Mouse (Mus musculus) kidney, postnatal 36 days (tissue): Measurements from ENCODE around the gene Trappc3.

Experiments used
- DNase-seq, 2 experiments: peaks; one replicate each; pipeline ENCODE4 v3.0.0; 2021 to 2022; ENCODE audit warnings: mixed read lengths in 2 of 2

The Trappc3 gene

GRCm38 (mm10) chr4:126314393-126314792, 52.3 kb downstream of the Trappc3 start:
- peak; percentile 76 to 86 for DNase-seq

DNA sequence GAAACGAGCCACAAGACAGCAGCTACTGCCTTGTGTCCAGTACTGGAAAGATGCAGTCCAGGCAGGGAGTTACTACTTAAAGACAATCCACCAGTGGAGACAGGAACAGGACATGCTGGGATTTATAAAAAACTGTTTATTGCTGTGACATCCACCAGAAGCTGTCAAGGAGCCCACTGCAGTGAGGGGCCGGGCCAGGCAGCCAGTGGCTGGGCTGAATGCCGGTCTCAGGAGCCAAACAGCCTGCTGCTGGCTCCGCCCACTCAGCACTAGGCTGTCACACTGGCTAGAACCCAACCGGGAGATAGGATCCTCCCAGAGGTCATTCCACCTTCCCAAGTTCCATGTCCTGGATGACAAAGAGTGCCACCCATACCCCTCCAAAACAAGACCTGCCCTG, 53.8 kb downstream of the Trappc3 start:
- DNase-seq, result peak; percentile 64 to 75

DNA sequence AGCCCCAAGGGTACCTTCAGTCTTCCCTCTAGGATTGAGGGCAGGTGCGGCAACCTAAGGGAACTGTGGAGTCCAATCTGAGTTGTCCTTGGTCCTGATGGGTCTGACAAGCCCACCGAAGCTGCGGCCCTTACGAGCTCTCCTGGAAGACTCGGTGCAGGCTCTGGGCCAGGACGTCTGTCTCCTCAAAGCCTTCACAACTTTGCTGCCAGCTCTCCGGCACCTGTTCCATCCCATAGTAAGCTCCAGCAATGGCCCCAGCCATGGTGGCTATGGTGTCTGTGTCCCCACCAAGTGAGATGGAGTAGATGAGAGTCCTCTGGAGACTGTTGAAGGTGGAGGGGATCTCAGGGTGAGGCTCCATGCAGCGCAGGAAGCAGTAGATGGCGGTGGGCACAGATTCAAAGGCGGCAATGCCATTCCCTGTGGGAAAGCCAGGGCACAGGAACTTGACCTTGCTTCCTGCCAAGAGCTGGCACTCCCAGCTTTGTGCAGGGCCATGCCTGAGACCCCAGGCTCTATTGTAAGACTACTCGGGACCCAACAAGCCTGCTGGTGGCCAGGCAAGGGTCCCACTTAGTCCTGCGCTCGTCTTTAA, 54.4 kb downstream of the Trappc3 start:
- DNase-seq, result no peak

GRCm38 (mm10) chr4:126319806-126320205, 57.7 kb downstream of the Trappc3 start:
- DNase-seq, result no peak

GRCm38 (mm10) chr4:126321111-126321853, 59.2 kb downstream of the Trappc3 start, which contains the start of gene Adprhl2:
Adprhl2 (minus strand) TSS chr4:126321703.
- DNase-seq, result peak; percentile 97 to 100

- DNase-seq, result no peak
Measured at GRCm38 (mm10) chr4:126321854-126322511, 59.9 kb downstream of the Trappc3 start.

DNA sequence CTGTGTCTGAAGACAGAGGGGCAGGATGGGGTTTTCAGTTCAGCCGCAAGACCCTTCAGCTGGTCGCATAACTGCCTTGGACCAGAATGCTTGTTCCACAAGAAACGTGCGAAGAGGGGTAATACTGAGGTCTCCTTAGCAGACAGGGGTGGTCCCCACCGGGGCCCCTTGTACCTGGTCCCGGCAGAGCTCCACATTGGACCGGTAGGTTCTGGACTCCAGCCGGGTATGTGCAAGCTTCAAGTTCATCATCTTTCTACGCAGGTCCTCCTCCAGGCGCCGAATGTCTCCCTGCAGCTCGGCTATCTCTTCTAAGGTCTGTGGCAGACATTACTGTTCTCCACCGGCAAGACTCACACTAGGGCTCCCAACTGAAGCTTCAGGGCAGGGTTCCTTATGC, 60.5 kb downstream of the Trappc3 start:
- no peak for DNase-seq

DNA sequence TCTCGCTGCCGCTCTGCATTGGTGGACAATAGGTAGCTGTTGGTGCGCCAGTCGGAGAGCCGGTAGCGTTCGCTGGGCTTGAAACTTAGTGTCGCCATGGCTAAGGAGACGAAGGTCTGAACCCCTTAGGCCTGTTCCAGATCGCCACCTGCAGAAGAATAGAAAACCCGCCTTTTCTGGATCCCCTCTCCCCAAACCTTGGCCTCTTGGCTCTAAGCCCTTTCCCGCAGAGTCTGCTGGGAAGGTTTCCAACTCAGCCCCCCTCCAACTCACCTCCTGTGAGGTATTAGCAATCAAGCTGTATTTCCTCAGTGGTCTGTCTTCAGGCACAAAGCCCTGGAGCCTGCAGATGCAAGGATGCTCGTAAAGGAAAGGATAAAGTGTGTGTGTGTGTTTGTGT, 62.7 kb downstream of the Trappc3 start:
- no peak for DNase-seq

DNA sequence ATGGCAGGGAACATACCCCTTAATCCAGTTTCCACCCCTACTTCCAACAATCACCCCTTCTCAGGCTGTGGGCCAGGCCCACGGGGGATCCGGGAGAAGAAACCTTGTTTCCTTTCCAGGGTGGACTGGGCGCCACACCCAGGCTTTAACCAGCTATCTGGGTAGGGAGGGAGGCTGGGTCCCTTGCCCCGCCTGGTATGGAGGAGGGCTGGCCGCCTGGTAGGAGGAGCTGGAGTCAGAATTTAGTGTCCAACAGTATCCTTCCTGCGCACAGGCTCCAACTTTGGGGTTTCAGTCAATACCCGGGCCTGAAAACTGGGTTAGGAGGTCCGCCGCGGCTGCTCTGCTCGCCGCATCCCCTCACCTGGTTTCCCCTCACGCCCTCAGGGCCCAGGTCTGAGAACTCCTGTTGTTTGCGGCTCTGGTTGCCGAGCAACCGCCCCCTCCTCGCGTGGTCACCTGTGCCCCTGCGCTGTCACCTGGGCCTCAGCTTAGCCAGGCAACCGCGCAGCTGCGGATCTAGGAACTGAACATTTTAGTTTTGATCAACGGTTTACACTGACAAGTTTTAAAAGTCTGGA, 63.2 kb downstream of the Trappc3 start, which contains the start of gene Tekt2:
Gene Tekt2 (minus strand): TSS at position 408 of the 581 bp plus-strand sequence.
- DNase-seq, result no peak
